Mouse (Mus musculus) liver, embryonic 13.5 days (tissue): Measurements from ENCODE around the gene Kat7. TPM values are rescaled to one million over a fixed set of nuclear protein-coding genes. Genes with fewer than 3 reads are reported as not detected.

Experiments
- ATAC-seq: fragments of 200-750 bp; cut with Nextera tagmentation; 2 replicates; pipeline ENCODE4 v1.8.0; 2017; ENCODE audit warnings: low read depth, mild to moderate bottlenecking, moderate number of reproducible peaks, moderate library complexity
- DNase-seq: peaks from one replicate; pipeline ENCODE4 v3.0.0; 2022
- H3K27ac ChIP-seq: fragments of 300-500 bp; sonication (generic); 2 replicates; pipeline ENCODE4 v1.5.1; 2015; ENCODE audit warnings: moderate library complexity, mild to moderate bottlenecking, inconsistent platforms
- H3K27me3 ChIP-seq: fragments of 300-500 bp; sonication (generic); 2 replicates; pipeline ENCODE4 v1.6.1; 2015; ENCODE audit warnings: mild to moderate bottlenecking, inconsistent platforms
- H3K36me3 ChIP-seq: fragments of 300-500 bp; sonication (generic); 2 replicates; pipeline ENCODE4 v1.6.1; 2015; ENCODE audit warnings: mild to moderate bottlenecking, inconsistent platforms
- H3K4me1 ChIP-seq: fragments of 300-500 bp; sonication (generic); replicated peaks from 2 replicates; pipeline ENCODE4 v1.6.1; 2015; ENCODE audit warnings: inconsistent platforms
- H3K4me2 ChIP-seq: fragments of 300-500 bp; sonication (generic); 2 replicates; pipeline ENCODE4 v1.6.1; 2015; ENCODE audit warnings: inconsistent platforms, mild to moderate bottlenecking, moderate library complexity
- H3K4me3 ChIP-seq: fragments of 300-500 bp; sonication (generic); replicated peaks from 2 replicates; pipeline ENCODE4 v1.5.1; 2015; ENCODE audit warnings: mild to moderate bottlenecking, inconsistent platforms
- H3K9ac ChIP-seq: fragments of 300-500 bp; sonication (generic); 2 replicates; pipeline ENCODE4 v1.6.1; 2015; ENCODE audit warnings: mild to moderate bottlenecking, inconsistent platforms
- H3K9me3 ChIP-seq: fragments of 300-500 bp; sonication (generic); replicated peaks from 2 replicates; pipeline ENCODE4 v1.6.1; 2016; ENCODE audit warnings: inconsistent platforms
- WGBS: fragments of 180-500 bp; shearing (Covaris S2); methylation state at CpG from one replicate; pipeline ENCODE4 v1.1.7; 2015; ENCODE audit not compliant: insufficient replicate concordance; 5-methylcytosine and 5-hydroxymethylcytosine counted together
- polyA plus RNA-seq: library from polyadenylated mRNA; unstranded; fragments of >200 nt; fragmentation: Nextera tagmentation; extraction: Ambion mirVana; gene quantifications from 2 replicates; pipeline ENCODE4 v1.2.1, GENCODE M21; 2015

Kat7 gene
- polyA plus RNA-seq, 1 experiment from 2014 or later = 33.4 TPM

GRCm38 (mm10) chr11:95257930-95258329 lies 52.1 kb downstream of the Kat7 start:
- peaks cover 33% of the 10 kb centered on the region for H3K27me3 ChIP-seq
- H3K4me3 ChIP-seq = no peak overlapping the region
- H3K27ac ChIP-seq = no peak overlapping the region
- H3K4me1 ChIP-seq = peaks cover 29% of the 10 kb centered on the region
- H3K36me3 ChIP-seq = no peaks in the 10 kb centered on the region
- no peaks in the 10 kb centered on the region for H3K9me3 ChIP-seq
- H3K9ac ChIP-seq = no peak overlapping the region
- no peak for ATAC-seq
- peak overlapping the region; percentile 94 for H3K4me2 ChIP-seq
- WGBS = 48% methylated on average over 4 of the region's 4 CpGs
- no peak for DNase-seq

- ATAC-seq = no peak
- 62% methylated on average over 6 of the region's 6 CpGs for WGBS
- DNase-seq = no peak
These were observed 54.3 kb downstream of the Kat7 start for GRCm38 (mm10) chr11:95255747-95256146.

GRCm38 (mm10) chr11:95254165-95254564 lies 55.9 kb downstream of the Kat7 start:
- no peak for DNase-seq
- no peak overlapping the region for H3K4me3 ChIP-seq
- no peak overlapping the region for H3K4me2 ChIP-seq
- no peak overlapping the region for H3K27ac ChIP-seq
- no peak for ATAC-seq
- no peaks in the 10 kb centered on the region for H3K9me3 ChIP-seq
- no peak overlapping the region for H3K9ac ChIP-seq
- peaks cover 26% of the 10 kb centered on the region for H3K4me1 ChIP-seq
- 64% methylated on average over 8 of the region's 8 CpGs for WGBS
- H3K36me3 ChIP-seq = no peaks in the 10 kb centered on the region
- H3K27me3 ChIP-seq = peaks cover 9% of the 10 kb centered on the region

More at GRCm38 (mm10) chr11:95255747-95256146, 54.3 kb downstream of the Kat7 start:
- Histone ChIP-seq H3K4me1 (peaks cover 35% of the 10 kb centered on the region), H3K4me2 (no peak overlapping the region), H3K36me3 (no peaks in the 10 kb centered on the region), H3K27me3 (peaks cover 23% of the 10 kb centered on the region), H3K9ac (no peak overlapping the region), H3K9me3 (no peaks in the 10 kb centered on the region), H3K4me3 (no peak overlapping the region), H3K27ac (no peak overlapping the region)

- Histone ChIP-seq H3K9ac (no peak overlapping the region), H3K9me3 (no peaks in the 10 kb centered on the region), H3K4me2 (no peak overlapping the region), H3K27me3 (0 out of 2 replicates have a peak, but pooled peaks cover 4% of the 10 kb centered on the region), H3K36me3 (no peaks in the 10 kb centered on the region), H3K27ac (peak overlapping the region; percentile 53; the same call in 1 of the 2 replicates), H3K4me1 (peaks cover 13% of the 10 kb centered on the region; the same call in 1 of the 2 replicates), H3K4me3 (no peak overlapping the region)
- no peak for DNase-seq
- ATAC-seq = peak; percentile 75
- WGBS = 73% methylated on average over 6 of the region's 6 CpGs
These were observed 57.9 kb downstream of the Kat7 start for GRCm38 (mm10) chr11:95252104-95252503.

GRCm38 (mm10) chr11:95251295-95251694 lies 58.8 kb downstream of the Kat7 start:
- H3K27me3 ChIP-seq = no peaks in the 10 kb centered on the region
- DNase-seq (peak; percentile 42), ATAC-seq (no peak)
- H3K4me2 ChIP-seq = no peak overlapping the region
- no peak overlapping the region for H3K9ac ChIP-seq
- WGBS = 6% methylated on average over 11 of the region's 11 CpGs
- no peak overlapping the region for H3K4me3 ChIP-seq
- peaks cover 13% of the 10 kb centered on the region; the same call in 1 of the 2 replicates for H3K4me1 ChIP-seq
- peak overlapping the region; percentile 39 for H3K27ac ChIP-seq
- H3K9me3 ChIP-seq = no peaks in the 10 kb centered on the region
- no peaks in the 10 kb centered on the region for H3K36me3 ChIP-seq

GRCm38 (mm10) chr11:95250110-95250509 lies 59.9 kb downstream of the Kat7 start:
- 13% methylated on average over 10 of the region's 10 CpGs for WGBS
- no peaks in the 10 kb centered on the region for H3K36me3 ChIP-seq
- no peaks in the 10 kb centered on the region for H3K9me3 ChIP-seq
- no peak overlapping the region for H3K27ac ChIP-seq
- no peak overlapping the region for H3K9ac ChIP-seq
- H3K4me1 ChIP-seq = peaks cover 13% of the 10 kb centered on the region; the same call in 1 of the 2 replicates
- H3K4me3 ChIP-seq = no peak overlapping the region
- H3K27me3 ChIP-seq = no peaks in the 10 kb centered on the region
- no peak overlapping the region for H3K4me2 ChIP-seq
- no peak for DNase-seq
- ATAC-seq = no peak

- Histone ChIP-seq H3K4me3 (no peak overlapping the region), H3K27me3 (no peaks in the 10 kb centered on the region), H3K9me3 (no peaks in the 10 kb centered on the region), H3K9ac (no peak overlapping the region), H3K4me1 (peaks cover 9% of the 10 kb centered on the region; the same call in 1 of the 2 replicates), H3K4me2 (no peak overlapping the region), H3K36me3 (no peaks in the 10 kb centered on the region), H3K27ac (no peak overlapping the region)
- WGBS = 72% methylated on average over 14 of the region's 14 CpGs
- DNase-seq (no peak), ATAC-seq (no peak)
These were observed 63.0 kb downstream of the Kat7 start for GRCm38 (mm10) chr11:95247065-95247464.

GRCm38 (mm10) chr11:95245456-95245855 lies 64.6 kb downstream of the Kat7 start:
- no peaks in the 10 kb centered on the region for H3K9me3 ChIP-seq
- no peak for DNase-seq
- no peaks in the 10 kb centered on the region for H3K36me3 ChIP-seq
- H3K4me1 ChIP-seq = 0 out of 2 replicates have a peak, but pooled peaks cover 4% of the 10 kb centered on the region
- no peaks in the 10 kb centered on the region for H3K27me3 ChIP-seq
- no peak overlapping the region for H3K27ac ChIP-seq
- H3K9ac ChIP-seq = no peak overlapping the region
- no peak overlapping the region for H3K4me3 ChIP-seq
- 57% methylated on average over 7 of the region's 7 CpGs for WGBS
- no peak for ATAC-seq
- H3K4me2 ChIP-seq = no peak overlapping the region

GRCm38 (mm10) chr11:95242653-95243052 lies 67.4 kb downstream of the Kat7 start:
- Histone ChIP-seq H3K4me1 (0 out of 2 replicates have a peak, but pooled peaks cover 3% of the 10 kb centered on the region), H3K9me3 (no peaks in the 10 kb centered on the region), H3K36me3 (no peaks in the 10 kb centered on the region), H3K27me3 (no peaks in the 10 kb centered on the region), H3K9ac (no peak overlapping the region), H3K4me3 (no peak overlapping the region), H3K27ac (no peak overlapping the region), H3K4me2 (no peak overlapping the region)
- DNase-seq (no peak), ATAC-seq (no peak)
- 53% methylated on average over 6 of the region's 6 CpGs for WGBS

- H3K27me3 ChIP-seq = peaks cover 13% of the 10 kb centered on the region; the same call in 1 of the 2 replicates
- no peak overlapping the region for H3K27ac ChIP-seq
- WGBS = 47% methylated on average over 6 of the region's 6 CpGs
- H3K9me3 ChIP-seq = no peaks in the 10 kb centered on the region
- H3K4me1 ChIP-seq = 0 out of 2 replicates have a peak, but pooled peaks cover 3% of the 10 kb centered on the region
- no peak overlapping the region for H3K4me2 ChIP-seq
- no peak overlapping the region for H3K4me3 ChIP-seq
- DNase-seq (no peak), ATAC-seq (no peak)
- H3K9ac ChIP-seq = no peak overlapping the region
- no peaks in the 10 kb centered on the region for H3K36me3 ChIP-seq
These were observed 71.6 kb downstream of the Kat7 start for GRCm38 (mm10) chr11:95238477-95238876.

GRCm38 (mm10) chr11:95232329-95232696 lies 77.7 kb downstream of the Kat7 start:
- ATAC-seq = 0 out of 2 replicates have a peak, but pooled peaks have one; percentile 23
- Histone ChIP-seq H3K9me3 (no peaks in the 10 kb centered on the region), H3K9ac (no peak overlapping the region), H3K4me2 (no peak overlapping the region), H3K27ac (no peak overlapping the region), H3K27me3 (peaks cover 26% of the 10 kb centered on the region), H3K36me3 (no peaks in the 10 kb centered on the region), H3K4me1 (peaks cover 3% of the 10 kb centered on the region; the same call in 1 of the 2 replicates), H3K4me3 (no peak overlapping the region)
- 7% methylated on average over 6 of the region's 6 CpGs for WGBS
- no peak for DNase-seq

GRCm38 (mm10) chr11:95231688-95232328 lies 78.2 kb downstream of the Kat7 start:
- Histone ChIP-seq H3K27me3 (peaks cover 26% of the 10 kb centered on the region), H3K27ac (no peak overlapping the region), H3K36me3 (no peaks in the 10 kb centered on the region), H3K4me2 (peak overlapping the region; percentile 28; the same call in 1 of the 2 replicates), H3K4me1 (peaks cover 3% of the 10 kb centered on the region; the same call in 1 of the 2 replicates), H3K4me3 (no peak overlapping the region), H3K9me3 (no peaks in the 10 kb centered on the region), H3K9ac (no peak overlapping the region)
- DNase-seq (peak; percentile 14), ATAC-seq (0 out of 2 replicates have a peak, but pooled peaks have one; percentile 15)
- WGBS = 12% methylated on average over 24 of the region's 24 CpGs
